Mouse (Mus musculus) hindbrain, embryonic 11.5 days (tissue): ENCODE measurements at regions not wholly inside any gene's neighbourhood (a gene's known extent, or its start where the extent isn't known, plus 50 kb on each side); places are given as distances from the start of the nearest gene placed in this dataset.

Source experiments
- ATAC-seq: fragments of 200-750 bp; cut with Nextera tagmentation; 2 replicates; pipeline ENCODE4 v1.8.0; 2017; ENCODE audit warnings: mild to moderate bottlenecking, moderate TSS enrichment, moderate library complexity; ENCODE audit not compliant: low FRiP score
- DNase-seq: peaks from one replicate; pipeline ENCODE4 v3.0.0-alpha.2; 2015; ENCODE audit warnings: low spot score
- H3K27ac ChIP-seq: fragments of 300-500 bp; sonication (generic); 2 replicates; pipeline ENCODE4 v1.5.1; 2014; ENCODE audit warnings: mild to moderate bottlenecking, low read depth, low read length
- H3K27me3 ChIP-seq: fragments of 300-500 bp; sonication (generic); 2 replicates; pipeline ENCODE4 v1.6.1; 2014; ENCODE audit warnings: mild to moderate bottlenecking, low read length, moderate library complexity, mixed read lengths; ENCODE audit not compliant: control insufficient read depth, insufficient read depth
- H3K36me3 ChIP-seq: fragments of 300-500 bp; sonication (generic); 2 replicates; pipeline ENCODE4 v1.6.1; 2014; ENCODE audit warnings: mild to moderate bottlenecking, low read length, moderate library complexity, mixed read lengths; ENCODE audit not compliant: control insufficient read depth, insufficient read depth
- H3K4me1 ChIP-seq: fragments of 300-500 bp; sonication (generic); replicated peaks from 2 replicates; pipeline ENCODE4 v1.6.1; 2014; ENCODE audit warnings: low read length, mixed read lengths; ENCODE audit not compliant: control insufficient read depth, insufficient read depth
- H3K4me2 ChIP-seq: fragments of 300-500 bp; sonication (generic); replicated peaks from 2 replicates; pipeline ENCODE4 v1.6.1; 2014; ENCODE audit warnings: mild to moderate bottlenecking, low read depth, low read length
- H3K4me3 ChIP-seq: fragments of 300-500 bp; sonication (generic); 2 replicates; pipeline ENCODE4 v1.5.1; 2014; ENCODE audit warnings: low read depth, low read length
- H3K9ac ChIP-seq: fragments of 300-500 bp; sonication (generic); 2 replicates; pipeline ENCODE4 v1.6.1; 2014; ENCODE audit warnings: low read depth, low read length
- H3K9me3 ChIP-seq: fragments of 300-500 bp; sonication (generic); 2 replicates; pipeline ENCODE4 v1.6.1; 2016; ENCODE audit warnings: low read length; ENCODE audit not compliant: control insufficient read depth
- WGBS: fragments of 180-500 bp; shearing (Covaris S2); extraction: QIAGEN DNeasy Blood & Tissue Kit; methylation state at CpG from one replicate; pipeline ENCODE4 v1.1.7; 2014; 5-methylcytosine and 5-hydroxymethylcytosine counted together

GRCm38 (mm10) chr17:82238361-82238760 lies 500.2 kb upstream of the Slc8a1 start:
- Histone ChIP-seq H3K36me3 (no peaks in the 10 kb centered on the region), H3K9me3 (no peaks in the 10 kb centered on the region), H3K27ac (no peak overlapping the region), H3K9ac (no peak overlapping the region), H3K4me3 (no peak overlapping the region), H3K4me2 (no peak overlapping the region), H3K4me1 (no peaks in the 10 kb centered on the region), H3K27me3 (no peaks in the 10 kb centered on the region)
- ATAC-seq: no peak
- 44% methylated on average over 1 of the region's 1 CpGs for WGBS
- DNase-seq: no peak

GRCm38 (mm10) chr17:82237456-82237855 lies 499.3 kb upstream of the Slc8a1 start:
- no peak overlapping the region for H3K4me3 ChIP-seq
- no peaks in the 10 kb centered on the region for H3K9me3 ChIP-seq
- no peaks in the 10 kb centered on the region for H3K36me3 ChIP-seq
- WGBS: 77% methylated on average over 2 of the region's 2 CpGs
- H3K4me2 ChIP-seq: no peak overlapping the region
- no peaks in the 10 kb centered on the region for H3K4me1 ChIP-seq
- peak; percentile 1 for DNase-seq
- no peak overlapping the region for H3K9ac ChIP-seq
- no peak for ATAC-seq
- no peak overlapping the region for H3K27ac ChIP-seq
- H3K27me3 ChIP-seq: no peaks in the 10 kb centered on the region

GRCm38 (mm10) chr17:82215728-82216623 lies 477.8 kb upstream of the Slc8a1 start:
- DNase-seq: no peak
- 89% methylated on average over 5 of the region's 5 CpGs for WGBS

DNA sequence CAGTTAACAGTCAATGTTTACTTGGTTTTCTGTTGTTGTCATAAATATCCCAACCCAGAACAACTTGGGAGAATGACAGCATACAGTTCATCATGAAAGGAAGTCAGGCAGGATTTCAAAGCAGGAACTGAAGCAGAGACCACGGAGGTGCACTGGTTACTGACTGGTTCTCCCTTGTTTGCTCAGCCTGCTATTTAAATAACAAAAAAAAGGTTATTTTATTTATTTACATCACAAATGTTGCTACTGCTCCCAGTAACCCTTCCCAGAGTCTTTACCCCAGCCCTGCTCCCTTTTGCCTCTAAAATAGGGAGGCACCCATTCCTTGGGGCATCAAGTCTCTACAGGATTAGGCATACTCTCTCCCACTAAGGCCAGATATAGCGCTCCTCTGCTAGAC lies 461.8 kb upstream of the Slc8a1 start:
- DNase-seq: no peak
- H3K4me1 ChIP-seq: no peaks in the 10 kb centered on the region

More at GRCm38 (mm10) chr17:82215728-82216623, 477.8 kb upstream of the Slc8a1 start:
- H3K36me3 ChIP-seq: no peaks in the 10 kb centered on the region
- no peaks in the 10 kb centered on the region for H3K9me3 ChIP-seq
- H3K4me3 ChIP-seq: no peak overlapping the region
- H3K4me1 ChIP-seq: no peaks in the 10 kb centered on the region
- H3K9ac ChIP-seq: no peak overlapping the region
- ATAC-seq: no peak
- no peaks in the 10 kb centered on the region for H3K27me3 ChIP-seq
- H3K4me2 ChIP-seq: no peak overlapping the region
- no peak overlapping the region for H3K27ac ChIP-seq

DNA sequence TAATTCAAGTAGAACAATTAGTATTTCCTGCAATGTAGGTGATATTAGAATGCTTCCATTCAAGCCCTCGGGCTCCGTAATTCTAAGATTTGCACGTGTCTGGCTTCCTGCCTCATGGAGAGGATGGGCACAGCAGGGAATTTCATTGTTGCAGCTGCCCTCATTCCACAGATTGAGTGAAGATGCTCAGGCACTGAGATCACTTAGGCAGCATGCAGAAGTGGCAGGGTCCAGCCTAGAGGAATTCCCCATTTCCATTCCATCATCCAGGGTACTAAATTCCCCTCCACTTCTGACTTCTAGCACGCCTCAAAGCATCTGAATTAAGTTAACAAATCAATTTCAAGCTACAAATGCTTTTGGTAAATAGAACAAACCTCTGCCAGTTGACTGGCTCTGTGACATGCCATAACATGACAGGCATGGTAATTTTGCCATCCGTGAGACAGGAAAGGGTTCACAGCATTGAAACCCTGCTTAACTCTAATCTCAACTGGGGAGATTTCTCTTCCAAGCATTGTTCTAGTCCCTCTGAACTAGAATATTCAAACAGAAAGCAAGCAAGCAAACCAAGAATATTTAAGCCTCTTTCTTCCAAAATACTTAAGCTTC lies 461.0 kb upstream of the Slc8a1 start:
- ATAC-seq: peak; percentile 68
- Histone ChIP-seq H3K4me2 (no peak overlapping the region), H3K4me3 (no peak overlapping the region), H3K27ac (no peak overlapping the region), H3K27me3 (no peaks in the 10 kb centered on the region), H3K4me1 (no peaks in the 10 kb centered on the region), H3K9me3 (no peaks in the 10 kb centered on the region), H3K9ac (no peak overlapping the region), H3K36me3 (no peaks in the 10 kb centered on the region)
- peak; percentile 13 for DNase-seq
- 31% methylated on average over 5 of the region's 5 CpGs for WGBS

More for the DNA sequence above, 461.8 kb upstream of the Slc8a1 start:
- 78% methylated on average over 2 of the region's 2 CpGs for WGBS
- H3K27ac ChIP-seq: no peak overlapping the region
- H3K4me3 ChIP-seq: no peak overlapping the region
- no peak overlapping the region for H3K9ac ChIP-seq
- ATAC-seq: no peak
- no peaks in the 10 kb centered on the region for H3K9me3 ChIP-seq
- H3K4me2 ChIP-seq: no peak overlapping the region
- H3K27me3 ChIP-seq: no peaks in the 10 kb centered on the region
- H3K36me3 ChIP-seq: no peaks in the 10 kb centered on the region

DNA sequence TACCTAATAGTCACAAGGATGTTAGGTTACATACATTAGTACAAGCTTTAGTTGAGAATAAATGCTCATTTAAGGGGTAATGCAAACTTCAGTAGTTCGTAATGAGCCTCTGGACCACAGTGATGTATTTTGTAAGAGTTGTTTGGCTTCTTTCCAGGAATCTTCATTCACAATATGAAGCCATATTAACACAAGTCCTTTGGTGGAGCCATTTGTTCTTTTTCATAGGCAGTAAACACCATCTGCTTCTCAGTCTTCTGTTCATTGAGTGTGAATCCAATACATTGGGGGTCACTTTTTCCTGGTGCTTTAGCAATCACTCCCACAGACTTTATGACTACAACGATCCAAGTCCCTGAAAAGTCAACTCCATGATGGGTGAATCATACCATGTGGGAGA lies 446.1 kb upstream of the Slc8a1 start:
- no peaks in the 10 kb centered on the region for H3K4me1 ChIP-seq
- H3K9me3 ChIP-seq: no peaks in the 10 kb centered on the region
- H3K27me3 ChIP-seq: no peaks in the 10 kb centered on the region
- 91% methylated on average over 2 of the region's 2 CpGs for WGBS
- DNase-seq (no peak), ATAC-seq (no peak)
- no peak overlapping the region for H3K4me2 ChIP-seq
- H3K36me3 ChIP-seq: no peaks in the 10 kb centered on the region
- H3K9ac ChIP-seq: no peak overlapping the region
- no peak overlapping the region for H3K27ac ChIP-seq
- H3K4me3 ChIP-seq: no peak overlapping the region

DNA sequence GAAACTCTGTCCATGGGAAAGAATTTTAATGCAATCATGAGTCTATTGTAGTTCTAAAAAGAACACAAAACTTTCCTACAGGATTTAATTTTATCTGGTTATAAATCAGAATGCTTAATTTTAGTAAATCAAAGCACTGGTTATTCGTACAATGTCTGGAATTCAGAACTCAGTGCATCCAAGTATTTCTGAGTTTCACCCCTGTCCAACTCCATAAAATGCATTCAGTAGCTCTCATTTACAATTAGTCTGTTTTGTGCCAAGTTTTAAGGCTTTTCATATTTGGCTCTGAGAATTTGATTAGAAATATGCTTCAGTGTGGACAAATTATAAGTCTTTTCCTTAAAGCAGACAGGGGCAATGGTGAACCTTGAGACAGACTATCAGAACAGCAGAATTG lies 433.0 kb upstream of the Slc8a1 start:
- Histone ChIP-seq H3K9ac (no peak overlapping the region), H3K4me2 (no peak overlapping the region), H3K9me3 (no peaks in the 10 kb centered on the region), H3K27me3 (no peaks in the 10 kb centered on the region), H3K4me1 (no peaks in the 10 kb centered on the region), H3K4me3 (no peak overlapping the region), H3K27ac (no peak overlapping the region), H3K36me3 (no peaks in the 10 kb centered on the region)
- DNase-seq: no peak
- WGBS: 80% methylated on average over 1 of the region's 1 CpGs
- no peak for ATAC-seq

DNA sequence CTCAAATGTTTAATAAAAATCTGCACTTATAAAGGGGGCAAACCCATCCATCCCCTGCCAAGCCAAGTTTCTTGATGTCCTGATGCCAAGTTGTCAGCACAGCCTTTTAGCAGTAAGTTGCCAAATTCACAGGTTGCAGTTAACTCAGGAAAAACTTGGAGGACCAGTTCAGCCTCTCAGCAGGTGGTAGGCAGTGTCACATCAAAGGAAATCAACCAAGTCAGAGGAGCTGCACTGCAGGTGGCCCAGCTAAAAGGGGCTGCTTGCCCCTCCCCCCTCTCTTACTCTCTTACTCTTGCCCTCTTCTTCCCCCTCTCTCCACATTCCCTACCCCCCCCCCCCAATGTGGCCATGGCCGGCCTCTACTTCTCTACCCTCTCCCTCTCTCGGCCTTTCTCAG lies 415.3 kb upstream of the Slc8a1 start:
- H3K9me3 ChIP-seq: no peaks in the 10 kb centered on the region
- no peaks in the 10 kb centered on the region for H3K27me3 ChIP-seq
- H3K27ac ChIP-seq: no peak overlapping the region
- H3K4me3 ChIP-seq: no peak overlapping the region
- no peak for DNase-seq
- no peaks in the 10 kb centered on the region for H3K4me1 ChIP-seq
- no peak for ATAC-seq
- H3K4me2 ChIP-seq: no peak overlapping the region
- 58% methylated on average over 1 of the region's 2 CpGs for WGBS
- no peaks in the 10 kb centered on the region for H3K36me3 ChIP-seq
- H3K9ac ChIP-seq: no peak overlapping the region

GRCm38 (mm10) chr17:82134843-82135242 lies 396.7 kb upstream of the Slc8a1 start:
- H3K27ac ChIP-seq: no peak overlapping the region
- H3K4me1 ChIP-seq: no peaks in the 10 kb centered on the region
- no peak overlapping the region for H3K4me2 ChIP-seq
- no peaks in the 10 kb centered on the region for H3K27me3 ChIP-seq
- H3K4me3 ChIP-seq: no peak overlapping the region
- H3K9ac ChIP-seq: no peak overlapping the region
- no peak for DNase-seq
- ATAC-seq: no peak
- H3K36me3 ChIP-seq: no peaks in the 10 kb centered on the region
- H3K9me3 ChIP-seq: no peaks in the 10 kb centered on the region
- WGBS: 89% methylated on average over 3 of the region's 3 CpGs
